Mouse (Mus musculus) hindlimb bud, embryonic 11.5 days (tissue): ENCODE data around the gene Ccdc88b.
"Not testable (repeated sequence)": the region's sequence is repeated elsewhere in the genome, so short reads cannot be mapped to it uniquely, and the experiment has no call there.

Experiments used
- DNase-seq: peaks from one replicate; pipeline ENCODE4 v3.0.0-alpha.2; 2012; ENCODE audit warnings: low read depth, low spot score; ENCODE audit errors: extremely low spot score

Ccdc88b gene

GRCm38 (mm10) chr19:6858031-6858430 lies at the start of gene Ccdc88b:
Gene Ccdc88b (minus strand): TSS chr19:6858211.
- no peak for DNase-seq

- no peak for DNase-seq
Measured at GRCm38 (mm10) chr19:6907094-6907493, 49.1 kb upstream of the Ccdc88b start.

- no peak for DNase-seq
Measured at GRCm38 (mm10) chr19:6906199-6906598, 48.2 kb upstream of the Ccdc88b start.

- no peak for DNase-seq
Measured at GRCm38 (mm10) chr19:6905498-6906159, 47.6 kb upstream of the Ccdc88b start.

GRCm38 (mm10) chr19:6904846-6905245 lies 46.8 kb upstream of the Ccdc88b start:
- DNase-seq, result no peak

GRCm38 (mm10) chr19:6903031-6903430 lies 45.0 kb upstream of the Ccdc88b start:
- DNase-seq, result no peak

GRCm38 (mm10) chr19:6899641-6900040 lies 41.6 kb upstream of the Ccdc88b start:
- DNase-seq, result no peak

GRCm38 (mm10) chr19:6895608-6896305 lies 37.7 kb upstream of the Ccdc88b start:
- not testable (repeated sequence) for DNase-seq

GRCm38 (mm10) chr19:6893731-6894451 lies 35.9 kb upstream of the Ccdc88b start:
- no peak for DNase-seq

- DNase-seq, result no peak
Measured at GRCm38 (mm10) chr19:6892512-6892911, 34.5 kb upstream of the Ccdc88b start.

- no peak for DNase-seq
Measured at GRCm38 (mm10) chr19:6877965-6878364, 20.0 kb upstream of the Ccdc88b start.

- DNase-seq, result no peak
Measured at GRCm38 (mm10) chr19:6876799-6877198, 18.8 kb upstream of the Ccdc88b start.

GRCm38 (mm10) chr19:6875834-6876233 lies 17.8 kb upstream of the Ccdc88b start:
- DNase-seq, result no peak

GRCm38 (mm10) chr19:6874257-6874656 lies 16.2 kb upstream of the Ccdc88b start:
- DNase-seq, result no peak

- no peak for DNase-seq
Measured at GRCm38 (mm10) chr19:6872701-6873100, 14.7 kb upstream of the Ccdc88b start.

GRCm38 (mm10) chr19:6871574-6872271 lies 13.7 kb upstream of the Ccdc88b start:
- no peak for DNase-seq

- DNase-seq, result no peak
Measured at GRCm38 (mm10) chr19:6869355-6869754, 11.3 kb upstream of the Ccdc88b start.

GRCm38 (mm10) chr19:6861451-6861850 lies 3.4 kb upstream of the Ccdc88b start:
- DNase-seq, result no peak

GRCm38 (mm10) chr19:6860706-6861105 lies 2.7 kb upstream of the Ccdc88b start:
- no peak for DNase-seq

GRCm38 (mm10) chr19:6859971-6860370 lies 2.0 kb upstream of the Ccdc88b start:
- DNase-seq, result no peak

GRCm38 (mm10) chr19:6859032-6859651 lies 1.1 kb upstream of the Ccdc88b start:
- DNase-seq, result no peak
